8 mouse cellular contexts compared by ENCODE assay signal in genomic region chr3:138488584-138489326, GRCm38 (mm10). TPM values are rescaled to one million over a fixed set of nuclear protein-coding genes. Genes with fewer than 3 reads are reported as not detected.
A peak's percentile ranks its signal among the peaks of the same experiment; 100 is the strongest.
DNase-seq lines count a peak whose midpoint lies in the region; ATAC-seq and TF ChIP-seq lines count a peak whose summit lies in the region.

No protein-coding gene starts in this region.

- H3K27me3 ChIP-seq in kidney, embryonic 14.5 days (ENCODE audit: control insufficient read depth, insufficient read depth, low read length): no peaks in the 10 kb centered on the region
- no peaks in the 10 kb centered on the region for H3K27me3 ChIP-seq in forebrain, embryonic 15.5 days
- no peaks in the 10 kb centered on the region for H3K27me3 ChIP-seq in liver, adult 2 months (ENCODE audit: control insufficient read depth, insufficient read depth, low read length)

- H3K4me1 ChIP-seq in kidney, embryonic 14.5 days (ENCODE audit: control insufficient read depth, insufficient read depth, low read length): no peaks in the 10 kb centered on the region
- peaks cover 14% of the 10 kb centered on the region for H3K4me1 ChIP-seq in forebrain, embryonic 15.5 days
- H3K4me1 ChIP-seq in liver, adult 2 months (ENCODE audit: control insufficient read depth, insufficient read depth, low read length): peaks cover 4% of the 10 kb centered on the region; the same call in 1 of the 2 replicates
- H3K4me1 ChIP-seq in olfactory bulb, adult 2 months (ENCODE audit: control insufficient read depth, insufficient read depth, low read length): no peaks in the 10 kb centered on the region

- no peak for DNase-seq in kidney, postnatal 14 days
- peak; percentile 26 for DNase-seq in liver, adult 2 months (ENCODE audit: extremely low read depth, low read depth, low spot score)
- no peak for DNase-seq in thymus, postnatal 14 days

- H3K4me2 ChIP-seq in kidney, embryonic 14.5 days (replicated peaks; ENCODE audit: low read depth, low read length): peak overlapping the region; percentile 73
- H3K4me2 ChIP-seq in forebrain, embryonic 15.5 days (replicated peaks): peak overlapping the region; percentile 68

- peak overlapping the region; percentile 84 for H3K9ac ChIP-seq in kidney, embryonic 14.5 days (ENCODE audit: low read depth, low read length)
- peak overlapping the region; percentile 76 for H3K9ac ChIP-seq in forebrain, embryonic 15.5 days (replicated peaks)
- peak overlapping the region; percentile 96 for H3K9ac ChIP-seq in liver, adult 2 months (ENCODE audit: low read depth, low read length)

- WGBS in kidney, embryonic 14.5 days: under 1% methylated on average over 35 of the region's 61 CpGs
- under 1% methylated on average over 61 of the region's 61 CpGs for WGBS in forebrain, embryonic 15.5 days
- WGBS in liver, adult 2 months: under 1% methylated on average over 60 of the region's 61 CpGs
- under 1% methylated on average over 61 of the region's 61 CpGs for WGBS in olfactory bulb, adult 2 months

- ATAC-seq in kidney, embryonic 14.5 days (ENCODE audit: low FRiP score, low TSS enrichment): no peak
- peak; percentile 50 for ATAC-seq in CD4-positive, CD25-positive, alpha-beta regulatory T cell, adult 4 months
- peak; percentile 45 for ATAC-seq in activated CD4-positive, CD25-positive, alpha-beta regulatory T cell, adult 4 months
- ATAC-seq in forebrain, embryonic 15.5 days (replicated peaks): peak; percentile 39

- TF ChIP-seq POLR2A in liver, adult 2 months (IDR thresholded peaks at IDR 0.05; ENCODE audit: extremely low read depth, insufficient read depth, low read length): no peak
- TF ChIP-seq POLR2A in olfactory bulb, adult 2 months (IDR thresholded peaks at IDR 0.05; ENCODE audit: insufficient read depth, low read depth, low read length): no peak

- no peaks in the 10 kb centered on the region for H3K9me3 ChIP-seq in kidney, embryonic 14.5 days (ENCODE audit: control insufficient read depth, low read length)
- no peaks in the 10 kb centered on the region for H3K9me3 ChIP-seq in forebrain, embryonic 15.5 days

- H3K79me2 ChIP-seq in liver, adult 2 months (ENCODE audit: control insufficient read depth, insufficient read depth, low read length): peaks cover 19% of the 10 kb centered on the region

- H3K4me3 ChIP-seq in kidney, embryonic 14.5 days (ENCODE audit: low read length): peak overlapping the region; percentile 59
- H3K4me3 ChIP-seq in forebrain, embryonic 15.5 days: peak overlapping the region; percentile 81
- H3K4me3 ChIP-seq in liver, adult 2 months (ENCODE audit: insufficient read depth, low read depth, low read length): peak overlapping the region; percentile 86
- H3K4me3 ChIP-seq in olfactory bulb, adult 2 months (ENCODE audit: insufficient read depth, low read depth, low read length): peak overlapping the region; percentile 99

- TF ChIP-seq CTCF in liver, adult 2 months (IDR thresholded peaks at IDR 0.05; ENCODE audit: low read depth, low read length): no peak
- no peak for TF ChIP-seq CTCF in olfactory bulb, adult 2 months (IDR thresholded peaks at IDR 0.05; ENCODE audit: insufficient read depth, low read depth, low read length)

- peaks cover 9% of the 10 kb centered on the region; the same call in 1 of the 2 replicates for H3K36me3 ChIP-seq in kidney, embryonic 14.5 days (ENCODE audit: control insufficient read depth, insufficient read depth, low read length)
- H3K36me3 ChIP-seq in forebrain, embryonic 15.5 days: peaks cover 13% of the 10 kb centered on the region; the same call in 1 of the 2 replicates
- peaks cover 4% of the 10 kb centered on the region; the same call in 1 of the 2 replicates for H3K36me3 ChIP-seq in liver, adult 2 months (ENCODE audit: control insufficient read depth, insufficient read depth, low read length)

- peak overlapping the region; percentile 61; the same call in 1 of the 2 replicates for H3K27ac ChIP-seq in kidney, embryonic 14.5 days (ENCODE audit: low read depth, low read length)
- peak overlapping the region; percentile 80 for H3K27ac ChIP-seq in forebrain, embryonic 15.5 days (replicated peaks)
- peak overlapping the region; percentile 32 for H3K27ac ChIP-seq in liver, adult 2 months (replicated peaks; ENCODE audit: insufficient read depth, low read depth, low read length)
- no peak overlapping the region for H3K27ac ChIP-seq in olfactory bulb, adult 2 months (ENCODE audit: insufficient read depth, low read depth, low read length)

RNA-seq across cellular contexts. Expression of gene Metap1, which starts 0.6 kb away (rescaled TPM):
- polyA plus RNA-seq in kidney, embryonic 14.5 days (2014; fragmentation: Nextera tagmentation; extraction: Ambion mirVana): 35.3 and 54.0 TPM in 2 replicates
- 10 to 100 TPM; 33.4 to 36.2 TPM for polyA plus RNA-seq in CD4-positive, CD25-positive, alpha-beta regulatory T cell, adult 4 months (2017; shearing (Covaris generic))
- 10 to 100 TPM; 32.0 to 33.3 TPM for polyA plus RNA-seq in activated CD4-positive, CD25-positive, alpha-beta regulatory T cell, adult 4 months (2017; shearing (Covaris generic))
- 43.3 and 44.8 TPM in 2 replicates for polyA plus RNA-seq in forebrain, embryonic 15.5 days (2015; fragmentation: Nextera tagmentation; extraction: Ambion mirVana)
- 31.4 and 32.5 TPM in 2 replicates for total RNA-seq in liver, adult 2 months (2014; rRNA removed)
- 11.7 and 12.5 TPM in 2 replicates for polyA plus RNA-seq in liver, adult 2 months (2012; rRNA removed)
- not detected in 2 replicates for polyA plus RNA-seq in olfactory bulb, adult 2 months (2012; ENCODE audit: insufficient read depth, insufficient read length, low replicate concordance, missing spikeins)

RNA-seq across cellular contexts. Expression of gene Eif4e, which starts 37.2 kb away (rescaled TPM):
- 417 and 426 TPM in 2 replicates for polyA plus RNA-seq in kidney, embryonic 14.5 days (2014; fragmentation: Nextera tagmentation; extraction: Ambion mirVana)
- 100 to 1,000 TPM; 250 to 332 TPM for polyA plus RNA-seq in CD4-positive, CD25-positive, alpha-beta regulatory T cell, adult 4 months (2017; shearing (Covaris generic))
- 100 to 1,000 TPM; 246 to 346 TPM for polyA plus RNA-seq in activated CD4-positive, CD25-positive, alpha-beta regulatory T cell, adult 4 months (2017; shearing (Covaris generic))
- 360 and 371 TPM in 2 replicates for polyA plus RNA-seq in forebrain, embryonic 15.5 days (2015; fragmentation: Nextera tagmentation; extraction: Ambion mirVana)
- total RNA-seq in liver, adult 2 months (2014; rRNA removed): 16.4 and 18.2 TPM in 2 replicates
- 10.1 and 12.8 TPM in 2 replicates for polyA plus RNA-seq in liver, adult 2 months (2012; rRNA removed)
- polyA plus RNA-seq in olfactory bulb, adult 2 months (2012; ENCODE audit: insufficient read depth, insufficient read length, low replicate concordance, missing spikeins): 280 TPM in 1 of 2 replicates, not detected in the other

RNA-seq across cellular contexts. Expression of gene Adh5, which starts 45.9 kb away (rescaled TPM):
- 256 and 266 TPM in 2 replicates for polyA plus RNA-seq in kidney, embryonic 14.5 days (2014; fragmentation: Nextera tagmentation; extraction: Ambion mirVana)
- 100 to 1,000 TPM; 118 to 126 TPM for polyA plus RNA-seq in CD4-positive, CD25-positive, alpha-beta regulatory T cell, adult 4 months (2017; shearing (Covaris generic))
- 100 to 1,000 TPM; 117 to 122 TPM for polyA plus RNA-seq in activated CD4-positive, CD25-positive, alpha-beta regulatory T cell, adult 4 months (2017; shearing (Covaris generic))
- 257 and 268 TPM in 2 replicates for polyA plus RNA-seq in forebrain, embryonic 15.5 days (2015; fragmentation: Nextera tagmentation; extraction: Ambion mirVana)
- 435 and 567 TPM in 2 replicates for total RNA-seq in liver, adult 2 months (2014; rRNA removed)
- 144 and 156 TPM in 2 replicates for polyA plus RNA-seq in liver, adult 2 months (2012; rRNA removed)
- not detected in 2 replicates for polyA plus RNA-seq in olfactory bulb, adult 2 months (2012; ENCODE audit: insufficient read depth, insufficient read length, low replicate concordance, missing spikeins)

Comparison
In these comparisons a context has a peak if more than half of its experiments do, and no peak if none do; other contexts are left out.
1. RNA of gene Eif4e, which starts 37.2 kb away (polyA plus RNA-seq): 417 to 426 TPM in kidney, embryonic 14.5 days, 360 to 371 TPM in forebrain, embryonic 15.5 days, 246 to 346 TPM in activated CD4-positive, CD25-positive, alpha-beta regulatory T cell, adult 4 months, 250 to 332 TPM in CD4-positive, CD25-positive, alpha-beta regulatory T cell, adult 4 months and 280 TPM in olfactory bulb, adult 2 months; 10.1 to 12.8 TPM in liver, adult 2 months; every median in the first group is over 10 times any median in the second.
2. Peak in every context shown above with its lines, with median percentiles within 50 percentile points of each other: H3K4me3 ChIP-seq and H3K9ac ChIP-seq.